Mouse (Mus musculus): ENCODE measurements at regions not wholly inside any gene's neighbourhood (a gene's known extent, or its start where the extent isn't known, plus 50 kb on each side); places are given as distances from the start of the nearest gene placed in this dataset.

- WGBS: 60% methylated on average over 5 of the region's 5 CpGs
- Histone ChIP-seq H3K9me3 (no peaks in the 10 kb centered on the region), H3K4me2 (replicated peaks) (no peak overlapping the region), H3K27me3 (no peaks in the 10 kb centered on the region), H3K4me3 (no peak overlapping the region), H3K36me3 (no peaks in the 10 kb centered on the region), H3K27ac (no peak overlapping the region), H3K4me1 (0 out of 2 replicates have a peak, but pooled peaks cover 7% of the 10 kb centered on the region), H3K9ac (no peak overlapping the region)
- no peak for ATAC-seq (ENCODE audit: insufficient number of reproducible peaks, insufficient read depth, low FRiP score, low TSS enrichment)
Observed at GRCm38 (mm10) chr1:143879622-143880021, 102.5 kb downstream of the Uchl5 start.

- Histone ChIP-seq H3K4me1 (0 out of 2 replicates have a peak, but pooled peaks cover 7% of the 10 kb centered on the region), H3K9ac (no peak overlapping the region), H3K27ac (no peak overlapping the region), H3K9me3 (no peaks in the 10 kb centered on the region), H3K27me3 (no peaks in the 10 kb centered on the region), H3K4me3 (no peak overlapping the region), H3K4me2 (replicated peaks) (no peak overlapping the region), H3K36me3 (no peaks in the 10 kb centered on the region)
- ATAC-seq (ENCODE audit: insufficient number of reproducible peaks, insufficient read depth, low FRiP score, low TSS enrichment): no peak
- 63% methylated on average over 2 of the region's 2 CpGs for WGBS
Observed at GRCm38 (mm10) chr1:143878266-143878665, 101.2 kb downstream of the Uchl5 start.

DNA sequence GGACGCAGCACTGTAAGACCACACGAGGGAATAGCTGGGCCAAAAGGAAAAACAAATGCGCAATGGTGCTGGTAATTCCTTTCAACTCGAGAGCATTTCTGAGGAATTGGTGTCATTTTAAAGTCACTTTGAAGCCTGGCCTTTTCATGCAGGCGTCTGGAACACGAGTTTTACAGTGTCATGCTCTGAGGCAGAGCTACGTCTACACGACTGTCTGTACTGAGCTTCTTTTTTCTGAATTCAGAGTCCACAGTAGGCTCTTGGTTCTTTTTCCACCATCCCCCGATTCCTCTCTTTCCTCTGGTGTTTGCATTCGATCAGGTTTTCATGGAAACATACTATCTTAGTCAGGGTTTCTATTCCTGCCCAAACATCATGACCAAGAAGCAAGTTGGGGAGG lies 83.2 kb downstream of the Uchl5 start:
- Histone ChIP-seq H3K36me3 (no peaks in the 10 kb centered on the region), H3K27me3 (no peaks in the 10 kb centered on the region), H3K27ac (no peak overlapping the region), H3K4me2 (replicated peaks) (no peak overlapping the region), H3K9me3 (no peaks in the 10 kb centered on the region), H3K4me3 (no peak overlapping the region), H3K9ac (no peak overlapping the region), H3K4me1 (0 out of 2 replicates have a peak, but pooled peaks cover 2% of the 10 kb centered on the region)
- ATAC-seq (ENCODE audit: insufficient number of reproducible peaks, insufficient read depth, low FRiP score, low TSS enrichment): no peak
- WGBS: 57% methylated on average over 10 of the region's 10 CpGs

DNA sequence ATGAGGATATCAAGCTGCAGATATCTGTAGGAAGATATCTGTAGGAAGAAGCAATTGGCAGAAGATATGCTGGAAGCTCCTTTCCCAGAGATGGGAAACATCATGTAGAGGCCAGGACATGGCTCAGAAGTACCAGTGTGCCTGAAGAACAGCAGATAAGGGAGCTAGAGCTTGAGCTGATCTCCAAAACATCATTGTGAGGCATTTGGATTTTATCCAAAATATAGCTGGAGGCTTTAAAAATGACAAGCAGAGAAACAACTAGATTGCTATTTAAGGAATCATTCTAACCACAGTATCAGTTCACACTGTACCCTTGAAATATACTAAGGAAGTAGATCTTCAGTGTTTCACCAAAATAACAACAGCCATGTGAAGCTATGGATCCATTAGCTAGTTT lies 81.5 kb downstream of the Uchl5 start:
- Histone ChIP-seq H3K9me3 (no peaks in the 10 kb centered on the region), H3K27me3 (no peaks in the 10 kb centered on the region), H3K36me3 (no peaks in the 10 kb centered on the region), H3K4me1 (0 out of 2 replicates have a peak, but pooled peaks cover 2% of the 10 kb centered on the region), H3K4me2 (replicated peaks) (no peak overlapping the region), H3K9ac (no peak overlapping the region), H3K27ac (no peak overlapping the region), H3K4me3 (no peak overlapping the region)
- ATAC-seq (ENCODE audit: insufficient number of reproducible peaks, insufficient read depth, low FRiP score, low TSS enrichment): no peak

Measured in embryonic facial prominence, embryonic 12.5 days (tissue).